Mouse (Mus musculus): ENCODE data around the gene Orc5.

GRCm38 (mm10) chr5:22538996-22539600 is 11.1 kb downstream of the Orc5 start:
- TF ChIP-seq POLR2A (IDR thresholded peaks at IDR 0.05; ENCODE audit: borderline replicate concordance, low read depth, low read length) (no peak), CTCF (IDR thresholded peaks at IDR 0.05; ENCODE audit: low read depth, low read length) (no peak)
